Mouse (Mus musculus) kidney, adult 2 months (tissue): ENCODE data around the gene Wnk4.

Source experiments
- CTCF ChIP-seq: fragments of 200-500 bp; conservative IDR thresholded peaks from 2 replicates; pipeline ENCODE4 v1.5.1; 2011; ENCODE audit warnings: low read depth, mild to moderate bottlenecking, control low read depth, low read length, moderate library complexity, mixed read lengths; ENCODE audit not compliant: insufficient read depth, insufficient read length
- POLR2A ChIP-seq: fragments of 200-500 bp; IDR thresholded peaks from one replicate; pipeline ENCODE4 v1.6.1; 2011; ENCODE audit warnings: low read depth, low read length, control low read depth

DNA sequence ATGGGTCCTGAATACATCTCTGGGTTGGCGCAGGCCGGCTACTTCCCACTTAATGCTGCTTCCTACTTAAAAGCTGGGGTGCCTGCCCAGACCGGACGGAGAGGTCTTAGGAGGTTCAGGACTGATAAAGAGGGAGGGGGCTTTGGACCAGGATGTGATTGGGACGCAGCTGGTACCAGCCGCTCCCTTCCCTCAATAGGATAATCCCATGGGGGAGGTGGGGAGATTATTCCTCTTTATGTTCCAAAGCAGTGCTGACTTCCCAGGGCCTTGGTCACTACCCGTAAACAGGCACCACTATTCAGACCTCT, 13.7 kb upstream of the Wnk4 start:
- TF ChIP-seq POLR2A, result no peak
- no peak for TF ChIP-seq CTCF
